Mouse (Mus musculus) limb, embryonic 10.5 days (tissue): ENCODE data around the gene Lsp1. TPM values are rescaled to one million over a fixed set of nuclear protein-coding genes. Genes with fewer than 3 reads are reported as not detected.

Experiments
- DNase-seq: peaks from one replicate; pipeline ENCODE4 v3.0.0-alpha.2; 2017; ENCODE audit warnings: low spot score
- H3K27ac ChIP-seq: fragments of 300-500 bp; sonication (generic); 2 replicates; pipeline ENCODE4 v1.5.1; 2016; ENCODE audit warnings: mild to moderate bottlenecking
- H3K27me3 ChIP-seq: fragments of 300-500 bp; sonication (generic); 2 replicates; pipeline ENCODE4 v1.6.1; 2016; ENCODE audit warnings: low read depth, mild to moderate bottlenecking; ENCODE audit not compliant: poor library complexity, severe bottlenecking
- H3K36me3 ChIP-seq: fragments of 300-500 bp; sonication (generic); 2 replicates; pipeline ENCODE4 v1.6.1; 2016; ENCODE audit warnings: mild to moderate bottlenecking, moderate library complexity
- H3K4me1 ChIP-seq: fragments of 300-500 bp; sonication (generic); 2 replicates; pipeline ENCODE4 v1.6.1; 2016
- H3K4me3 ChIP-seq: fragments of 300-500 bp; sonication (generic); 2 replicates; pipeline ENCODE4 v1.5.1; 2016; ENCODE audit warnings: mild to moderate bottlenecking, moderate library complexity
- H3K9me3 ChIP-seq: fragments of 300-500 bp; sonication (generic); replicated peaks from 2 replicates; pipeline ENCODE4 v1.6.1; 2016; ENCODE audit warnings: mild to moderate bottlenecking
- whole genome bisulfite sequencing: fragments of 180-500 bp; shearing (Covaris S2); methylation state at CpG from one replicate; pipeline ENCODE4 v1.1.7; 2016; 5-methylcytosine and 5-hydroxymethylcytosine counted together
- polyA plus RNA-seq: library from polyadenylated mRNA; unstranded; fragments of >200 nt; fragmentation: Nextera tagmentation; extraction: Ambion mirVana; gene quantifications from 2 replicates; pipeline ENCODE4 v1.2.1, GENCODE M21; 2016

The Lsp1 gene
- polyA plus RNA-seq, 1 experiment from 2014 or later: 28.7 TPM

- 23% methylated on average over 4 of the region's 4 CpGs for WGBS
- Histone ChIP-seq H3K4me1 (peaks cover 63% of the 10 kb centered on the region), H3K27ac (peak overlapping the region; percentile 82), H3K36me3 (no peaks in the 10 kb centered on the region), H3K9me3 (no peaks in the 10 kb centered on the region), H3K4me3 (no peak overlapping the region), H3K27me3 (no peaks in the 10 kb centered on the region)
- DNase-seq: peak; percentile 67
Observed at GRCm38 (mm10) chr7:142522352-142522751, 61.7 kb downstream of the Lsp1 start.

- DNase-seq: peak; percentile 45
- WGBS: 38% methylated on average over 17 of the region's 17 CpGs
- no peak overlapping the region for H3K4me3 ChIP-seq
- peak overlapping the region; percentile 82 for H3K27ac ChIP-seq
- H3K4me1 ChIP-seq: peaks cover 68% of the 10 kb centered on the region
- no peaks in the 10 kb centered on the region for H3K27me3 ChIP-seq
- H3K9me3 ChIP-seq: no peaks in the 10 kb centered on the region
- no peaks in the 10 kb centered on the region for H3K36me3 ChIP-seq
Observed at GRCm38 (mm10) chr7:142523200-142523990, 62.8 kb downstream of the Lsp1 start.

GRCm38 (mm10) chr7:142525342-142526178, 65.0 kb downstream of the Lsp1 start:
- no peaks in the 10 kb centered on the region for H3K9me3 ChIP-seq
- no peaks in the 10 kb centered on the region for H3K27me3 ChIP-seq
- 49% methylated on average over 13 of the region's 13 CpGs for WGBS
- peak; percentile 56 for DNase-seq
- H3K36me3 ChIP-seq: no peaks in the 10 kb centered on the region
- H3K27ac ChIP-seq: peak overlapping the region; percentile 89
- H3K4me3 ChIP-seq: 0 out of 2 replicates have a peak overlapping the region, but pooled peaks have one; percentile 15
- peaks cover 62% of the 10 kb centered on the region for H3K4me1 ChIP-seq

GRCm38 (mm10) chr7:142529350-142529749, 68.7 kb downstream of the Lsp1 start:
- Histone ChIP-seq H3K9me3 (no peaks in the 10 kb centered on the region), H3K4me1 (peaks cover 67% of the 10 kb centered on the region), H3K27ac (peak overlapping the region; percentile 43; the same call in 1 of the 2 replicates), H3K27me3 (no peaks in the 10 kb centered on the region), H3K4me3 (no peak overlapping the region), H3K36me3 (no peaks in the 10 kb centered on the region)
- no peak for DNase-seq
- WGBS: 76% methylated on average over 10 of the region's 10 CpGs

- peak overlapping the region; percentile 71 for H3K4me3 ChIP-seq
- peak overlapping the region; percentile 98 for H3K27ac ChIP-seq
- 59% methylated on average over 4 of the region's 4 CpGs for WGBS
- H3K27me3 ChIP-seq: no peaks in the 10 kb centered on the region
- peak; percentile 40 for DNase-seq
- H3K36me3 ChIP-seq: peaks cover 16% of the 10 kb centered on the region
- H3K9me3 ChIP-seq: no peaks in the 10 kb centered on the region
- H3K4me1 ChIP-seq: peaks cover 59% of the 10 kb centered on the region
Observed at GRCm38 (mm10) chr7:142531973-142532521, 71.4 kb downstream of the Lsp1 start.

GRCm38 (mm10) chr7:142532671-142533058, 72.1 kb downstream of the Lsp1 start, which contains the start of gene Mrpl23:
Gene Mrpl23, plus strand, starts transcription at chr7:142532686.
- Histone ChIP-seq H3K4me3 (peak within 1 kb of the TSS; percentile 71), H3K4me1 (peaks cover 61% of the 10 kb centered on the region), H3K27me3 (no peaks in the 10 kb centered on the region), H3K9me3 (no peaks in the 10 kb centered on the region), H3K36me3 (peaks cover 16% of the 10 kb centered on the region), H3K27ac (peak within 1 kb of the TSS; percentile 98)
- WGBS: 9% methylated on average over 17 of the region's 17 CpGs
- DNase-seq: no peak

GRCm38 (mm10) chr7:142533059-142533855, 72.6 kb downstream of the Lsp1 start:
- Histone ChIP-seq H3K27ac (peak overlapping the region; percentile 98), H3K9me3 (no peaks in the 10 kb centered on the region), H3K36me3 (peaks cover 16% of the 10 kb centered on the region), H3K4me3 (peak overlapping the region; percentile 71), H3K4me1 (peaks cover 64% of the 10 kb centered on the region), H3K27me3 (no peaks in the 10 kb centered on the region)
- 1% methylated on average over 44 of the region's 44 CpGs for WGBS
- DNase-seq: peak; percentile 90

GRCm38 (mm10) chr7:142535116-142535515, 74.5 kb downstream of the Lsp1 start:
- Histone ChIP-seq H3K4me1 (peaks cover 74% of the 10 kb centered on the region), H3K36me3 (peaks cover 17% of the 10 kb centered on the region), H3K4me3 (no peak overlapping the region), H3K27ac (peak overlapping the region; percentile 98), H3K9me3 (no peaks in the 10 kb centered on the region), H3K27me3 (no peaks in the 10 kb centered on the region)
- no peak for DNase-seq
- WGBS: 94% methylated on average over 4 of the region's 4 CpGs

- peak overlapping the region; percentile 98 for H3K27ac ChIP-seq
- H3K27me3 ChIP-seq: no peaks in the 10 kb centered on the region
- H3K9me3 ChIP-seq: no peaks in the 10 kb centered on the region
- DNase-seq: no peak
- no peak overlapping the region for H3K4me3 ChIP-seq
- H3K36me3 ChIP-seq: peaks cover 22% of the 10 kb centered on the region
- 97% methylated on average over 5 of the region's 5 CpGs for WGBS
- H3K4me1 ChIP-seq: peaks cover 82% of the 10 kb centered on the region
Observed at GRCm38 (mm10) chr7:142535832-142536231, 75.2 kb downstream of the Lsp1 start.

- 32% methylated on average over 5 of the region's 5 CpGs for WGBS
- H3K27me3 ChIP-seq: no peaks in the 10 kb centered on the region
- peaks cover 31% of the 10 kb centered on the region for H3K36me3 ChIP-seq
- no peaks in the 10 kb centered on the region for H3K9me3 ChIP-seq
- DNase-seq: peak; percentile 45
- H3K27ac ChIP-seq: peak overlapping the region; percentile 92
- H3K4me1 ChIP-seq: peaks cover 88% of the 10 kb centered on the region
- H3K4me3 ChIP-seq: peak overlapping the region; percentile 28; the same call in 1 of the 2 replicates
Observed at GRCm38 (mm10) chr7:142537181-142537580, 76.6 kb downstream of the Lsp1 start.

GRCm38 (mm10) chr7:142537879-142538278, 77.3 kb downstream of the Lsp1 start:
- whole genome bisulfite sequencing: under 1% methylated on average over 6 of the region's 6 CpGs
- Histone ChIP-seq H3K27me3 (no peaks in the 10 kb centered on the region), H3K9me3 (no peaks in the 10 kb centered on the region), H3K36me3 (peaks cover 31% of the 10 kb centered on the region), H3K4me3 (peak overlapping the region; percentile 28), H3K4me1 (peaks cover 88% of the 10 kb centered on the region), H3K27ac (peak overlapping the region; percentile 92)
- DNase-seq: peak; percentile 97

GRCm38 (mm10) chr7:142538291-142538690, 77.7 kb downstream of the Lsp1 start:
- Histone ChIP-seq H3K4me3 (peak overlapping the region; percentile 28), H3K27ac (peak overlapping the region; percentile 92), H3K9me3 (no peaks in the 10 kb centered on the region), H3K4me1 (peaks cover 88% of the 10 kb centered on the region), H3K36me3 (peaks cover 31% of the 10 kb centered on the region), H3K27me3 (no peaks in the 10 kb centered on the region)
- no peak for DNase-seq
- 9% methylated on average over 4 of the region's 4 CpGs for WGBS
